In genomic region chr10:3267671-3268070, GRCm38 (mm10) we compare ENCODE assay signal across 18 mouse cellular contexts. TPM values are rescaled to one million over a fixed set of nuclear protein-coding genes. Genes with fewer than 3 reads are reported as not detected.
"Had no signal": no experiment of that assay in that cellular context is flagged by ENCODE, and none has a peak within 500 bp of the region (broad histone marks: within the 10 kb centered on the region; RNA-seq: fewer than 3 reads in every experiment).

Gene H60c (minus strand): TSS chr10:3267771.

- H3K36me3 ChIP-seq: liver, embryonic 15.5 days; lung, embryonic 15.5 days; midbrain, embryonic 13.5 days; midbrain, embryonic 15.5 days; neural tube, embryonic 12.5 days; stomach, embryonic 15.5 days had no signal

- H3K27ac ChIP-seq: liver, embryonic 15.5 days; lung, embryonic 15.5 days; macrophage; midbrain, embryonic 13.5 days; midbrain, embryonic 15.5 days; neural tube, embryonic 12.5 days; stomach, embryonic 15.5 days had no signal

- ATAC-seq: liver, postnatal 0 days; midbrain, embryonic 13.5 days; midbrain, embryonic 15.5 days had no signal

- H3K9me3 ChIP-seq: liver, embryonic 15.5 days; lung, embryonic 15.5 days; midbrain, embryonic 13.5 days; midbrain, embryonic 15.5 days; stomach, embryonic 15.5 days had no signal

- H3K4me3 ChIP-seq: liver, embryonic 15.5 days; lung, embryonic 15.5 days; megakaryocyte, embryonic 14.5 days; midbrain, embryonic 13.5 days; midbrain, embryonic 15.5 days; neural tube, embryonic 12.5 days; stomach, embryonic 15.5 days had no signal

- H3K27me3 ChIP-seq: liver, embryonic 15.5 days; lung, embryonic 15.5 days; megakaryocyte, embryonic 14.5 days; midbrain, embryonic 13.5 days; midbrain, embryonic 15.5 days; neural tube, embryonic 12.5 days; stomach, embryonic 15.5 days had no signal

- H3K4me1 ChIP-seq: liver, embryonic 15.5 days; lung, embryonic 15.5 days; megakaryocyte, embryonic 14.5 days; midbrain, embryonic 13.5 days; midbrain, embryonic 15.5 days; neural tube, embryonic 12.5 days; stomach, embryonic 15.5 days had no signal

- H3K4me2 ChIP-seq: liver, embryonic 15.5 days; lung, embryonic 15.5 days; midbrain, embryonic 11.5 days; midbrain, embryonic 13.5 days; midbrain, embryonic 15.5 days; neural tube, embryonic 12.5 days; stomach, embryonic 15.5 days had no signal

- H3K9ac ChIP-seq: liver, embryonic 15.5 days; liver, postnatal 0 days; lung, embryonic 15.5 days; midbrain, embryonic 13.5 days; midbrain, embryonic 15.5 days; neural tube, embryonic 12.5 days; stomach, embryonic 15.5 days had no signal

- DNase-seq: liver, postnatal 0 days; lung, postnatal 10 days; right cerebral cortex, postnatal 14 days; thymus, adult 18-20 months; thymus, postnatal 14 days; thymus, postnatal 36 days had no signal

RNA-seq across cellular contexts. Expression of gene H60c, which starts in this region (rescaled TPM):
- polyA plus RNA-seq: liver, embryonic 15.5 days; liver, postnatal 0 days; macrophage; midbrain, embryonic 11.5 days; midbrain, embryonic 13.5 days; midbrain, embryonic 15.5 days; midbrain, postnatal 0 days; neural tube, embryonic 12.5 days; neural tube, embryonic 14.5 days; spleen, adult 2 months had no signal
